Mouse (Mus musculus) lung, embryonic 16.5 days (tissue): ENCODE measurements around the gene Scgb1c1. TPM values are rescaled to one million over a fixed set of nuclear protein-coding genes. Genes with fewer than 3 reads are reported as not detected.
"Not testable (repeated sequence)": the region's sequence is repeated elsewhere in the genome, so short reads cannot be mapped to it uniquely, and the experiment has no call there.

ENCODE experiments used
- ATAC-seq: fragments of 200-750 bp; cut with Nextera tagmentation; 2 replicates; pipeline ENCODE4 v1.8.0; 2017; ENCODE audit warnings: low read depth, mild to moderate bottlenecking, moderate library complexity
- H3K27ac ChIP-seq: fragments of 300-500 bp; sonication (generic); 2 replicates; pipeline ENCODE4 v1.5.1; 2014; ENCODE audit warnings: mild to moderate bottlenecking, control low read depth, low read length
- H3K27me3 ChIP-seq: fragments of 300-500 bp; sonication (generic); 2 replicates; pipeline ENCODE4 v1.6.1; 2014; ENCODE audit warnings: low read depth, low read length, mixed read lengths; ENCODE audit not compliant: control insufficient read depth, insufficient read depth
- H3K36me3 ChIP-seq: fragments of 300-500 bp; sonication (generic); 2 replicates; pipeline ENCODE4 v1.6.1; 2014; ENCODE audit warnings: low read length; ENCODE audit not compliant: control insufficient read depth, insufficient read depth
- H3K4me1 ChIP-seq: fragments of 300-500 bp; sonication (generic); replicated peaks from 2 replicates; pipeline ENCODE4 v1.6.1; 2014; ENCODE audit warnings: low read length, mixed read lengths; ENCODE audit not compliant: control insufficient read depth, insufficient read depth
- H3K4me2 ChIP-seq: fragments of 300-500 bp; sonication (generic); 2 replicates; pipeline ENCODE4 v1.6.1; 2014; ENCODE audit warnings: low read depth, low read length, control low read depth
- H3K4me3 ChIP-seq: fragments of 300-500 bp; sonication (generic); 2 replicates; pipeline ENCODE4 v1.5.1; 2014; ENCODE audit warnings: mild to moderate bottlenecking, low read length, control low read depth
- H3K9ac ChIP-seq: fragments of 300-500 bp; sonication (generic); 2 replicates; pipeline ENCODE4 v1.6.1; 2014; ENCODE audit warnings: low read length, control low read depth
- H3K9me3 ChIP-seq: fragments of 300-500 bp; sonication (generic); 2 replicates; pipeline ENCODE4 v1.6.1; 2016; ENCODE audit warnings: low read length; ENCODE audit not compliant: control insufficient read depth
- WGBS: fragments of 180-500 bp; shearing (Covaris S2); extraction: QIAGEN DNeasy Blood & Tissue Kit; methylation state at CpG from one replicate; pipeline ENCODE4 v1.1.7; 2014; 5-methylcytosine and 5-hydroxymethylcytosine counted together
- polyA plus RNA-seq: library from polyadenylated mRNA; unstranded; fragments of >200 nt; fragmentation: Nextera tagmentation; extraction: Ambion mirVana; gene quantifications from 2 replicates; pipeline ENCODE4 v1.2.1, GENCODE M21; 2015

The Scgb1c1 gene
- polyA plus RNA-seq, 1 experiment from 2014 or later = 0.39 TPM

- Histone ChIP-seq H3K9me3 (no peaks in the 10 kb centered on the region), H3K9ac (peak overlapping the region; percentile 82), H3K27ac (no peak overlapping the region), H3K36me3 (peaks cover 8% of the 10 kb centered on the region; the same call in 1 of the 2 replicates), H3K4me1 (peaks cover 8% of the 10 kb centered on the region), H3K4me3 (peak overlapping the region; percentile 98), H3K27me3 (no peaks in the 10 kb centered on the region), H3K4me2 (peak overlapping the region; percentile 85)
- ATAC-seq = peak; percentile 27; the same call in 1 of the 2 replicates
- WGBS = under 1% methylated on average over 12 of the region's 12 CpGs
These were observed 37.1 kb downstream of the Scgb1c1 start for GRCm38 (mm10) chr7:140882469-140882803.

- not testable (repeated sequence) for ATAC-seq, H3K4me2 ChIP-seq, H3K27ac ChIP-seq, H3K9ac ChIP-seq, H3K27me3 ChIP-seq, H3K4me1 ChIP-seq, H3K4me3 ChIP-seq, H3K9me3 ChIP-seq
- peaks cover 46% of the 10 kb centered on the region for H3K36me3 ChIP-seq
- WGBS = 93% methylated on average over 16 of the region's 16 CpGs
These were observed 45.3 kb downstream of the Scgb1c1 start for GRCm38 (mm10) chr7:140890636-140891035.

GRCm38 (mm10) chr7:140894031-140894430, 48.7 kb downstream of the Scgb1c1 start:
- no peaks in the 10 kb centered on the region for H3K27me3 ChIP-seq
- H3K9ac ChIP-seq = no peak overlapping the region
- no peak overlapping the region for H3K27ac ChIP-seq
- no peak overlapping the region for H3K4me2 ChIP-seq
- ATAC-seq = no peak
- no peak overlapping the region for H3K4me3 ChIP-seq
- 88% methylated on average over 7 of the region's 7 CpGs for WGBS
- peaks cover 38% of the 10 kb centered on the region for H3K36me3 ChIP-seq
- H3K4me1 ChIP-seq = no peaks in the 10 kb centered on the region
- H3K9me3 ChIP-seq = no peaks in the 10 kb centered on the region

GRCm38 (mm10) chr7:140894611-140895010, 49.3 kb downstream of the Scgb1c1 start:
- Histone ChIP-seq H3K4me3 (no peak overlapping the region), H3K27me3 (no peaks in the 10 kb centered on the region), H3K9me3 (no peaks in the 10 kb centered on the region), H3K4me2 (no peak overlapping the region), H3K9ac (no peak overlapping the region), H3K36me3 (peaks cover 32% of the 10 kb centered on the region), H3K27ac (no peak overlapping the region), H3K4me1 (no peaks in the 10 kb centered on the region)
- ATAC-seq = no peak
- WGBS = 93% methylated on average over 3 of the region's 3 CpGs

Other genes starting within 250 kb of the Scgb1c1 start
- gene Olfr46, start 244.3 kb upstream of the Scgb1c1 start, polyA plus RNA-seq = not detected in 2 replicates
- gene Olfr61, start 216.6 kb upstream of the Scgb1c1 start, polyA plus RNA-seq = not detected in 2 replicates
- gene Olfr53, start 199.1 kb upstream of the Scgb1c1 start, polyA plus RNA-seq = not detected in 2 replicates
- not detected in 2 replicates for gene Olfr539, start 185.6 kb upstream of the Scgb1c1 start, polyA plus RNA-seq
- not detected in 2 replicates for gene Olfr45, start 163.6 kb upstream of the Scgb1c1 start, polyA plus RNA-seq
- not detected in 2 replicates for gene Olfr541, start 148.3 kb upstream of the Scgb1c1 start, polyA plus RNA-seq
- gene Cyp2e1, start 81.8 kb upstream of the Scgb1c1 start, polyA plus RNA-seq = 0.43 and 0.63 TPM in 2 replicates
- gene Syce1, start 57.7 kb upstream of the Scgb1c1 start, polyA plus RNA-seq = 0.24 and 0.40 TPM in 2 replicates
- 0.38 and 0.74 TPM in 2 replicates for gene Zfp941, start 23.4 kb upstream of the Scgb1c1 start, polyA plus RNA-seq
- gene Urah, start 10.5 kb upstream of the Scgb1c1 start, polyA plus RNA-seq = 5.5 and 9.7 TPM in 2 replicates
- gene Odf3, start 2.3 kb downstream of the Scgb1c1 start, polyA plus RNA-seq = not detected in 2 replicates
- not detected in 2 replicates for gene Gm45785, start 10.8 kb downstream of the Scgb1c1 start, polyA plus RNA-seq
- 59.0 and 64.3 TPM in 2 replicates for gene Ric8a, start 11.4 kb downstream of the Scgb1c1 start, polyA plus RNA-seq
- 40.3 and 44.2 TPM in 2 replicates for gene Bet1l, start 12.0 kb downstream of the Scgb1c1 start, polyA plus RNA-seq
- gene Psmd13, start 36.4 kb downstream of the Scgb1c1 start, polyA plus RNA-seq = 211 and 213 TPM in 2 replicates
- 23.5 and 25.4 TPM in 2 replicates for gene Sirt3, start 36.8 kb downstream of the Scgb1c1 start, polyA plus RNA-seq
- gene Cox8b, start 54.9 kb downstream of the Scgb1c1 start, polyA plus RNA-seq = 10.0 and 14.1 TPM in 2 replicates
- 0.16 and 0.88 TPM in 2 replicates for gene Nlrp6, start 75.4 kb downstream of the Scgb1c1 start, polyA plus RNA-seq
- 20.5 and 23.4 TPM in 2 replicates for gene Pgghg, start 95.8 kb downstream of the Scgb1c1 start, polyA plus RNA-seq
- 2.8 and 6.6 TPM in 2 replicates for gene Ifitm5, start 104.7 kb downstream of the Scgb1c1 start, polyA plus RNA-seq
- gene Gm45717, start 110.4 kb downstream of the Scgb1c1 start, polyA plus RNA-seq = 0.67 TPM in 1 of 2 replicates, not detected in the other
- 949 and 984 TPM in 2 replicates for gene Ifitm2, start 110.4 kb downstream of the Scgb1c1 start, polyA plus RNA-seq
- gene Ifitm1, start 121.7 kb downstream of the Scgb1c1 start, polyA plus RNA-seq = 38.8 and 49.1 TPM in 2 replicates
- gene Ifitm3, start 165.2 kb downstream of the Scgb1c1 start, polyA plus RNA-seq = 262 and 316 TPM in 2 replicates
- 1.5 and 1.8 TPM in 2 replicates for gene Ifitm6, start 172.4 kb downstream of the Scgb1c1 start, polyA plus RNA-seq
- not detected in 2 replicates for gene Gm17387, start 183.6 kb downstream of the Scgb1c1 start, polyA plus RNA-seq
- gene B4galnt4, start 215.6 kb downstream of the Scgb1c1 start, polyA plus RNA-seq = 3.2 and 3.8 TPM in 2 replicates
- 16.6 and 18.5 TPM in 2 replicates for gene Pkp3, start 232.7 kb downstream of the Scgb1c1 start, polyA plus RNA-seq